Comparison of ENCODE assay signal across 7 mouse cellular contexts in genomic region chr10:128367899-128368401, GRCm38 (mm10). TPM values are rescaled to one million over a fixed set of nuclear protein-coding genes. Genes with fewer than 3 reads are reported as not detected.
DNase-seq lines count a peak whose midpoint lies in the region; ATAC-seq and TF ChIP-seq lines count a peak whose summit lies in the region.

No protein-coding gene starts in this region.

- H3K36me3 ChIP-seq in CH12.LX (replicated peaks in 1 of 2; ENCODE audit: control insufficient read depth in 1 of 2, insufficient read depth in 1 of 2, low read length in 1 of 2) = peaks cover 17 to 30% of the 10 kb centered on the region in 2 experiments
- H3K36me3 ChIP-seq in forebrain, postnatal 0 days (ENCODE audit: insufficient read depth) = peaks cover 14% of the 10 kb centered on the region
- peaks cover 8% of the 10 kb centered on the region for H3K36me3 ChIP-seq in liver, embryonic 11.5 days (ENCODE audit: control insufficient read depth, insufficient read depth, low read length)
- peaks cover 5% of the 10 kb centered on the region; the same call in 1 of the 2 replicates for H3K36me3 ChIP-seq in stomach, postnatal 0 days (ENCODE audit: control insufficient read depth, insufficient read depth, low read length)

- no peaks in the 10 kb centered on the region for H3K27me3 ChIP-seq in CH12.LX (replicated peaks)
- no peaks in the 10 kb centered on the region for H3K27me3 ChIP-seq in forebrain, postnatal 0 days (ENCODE audit: insufficient read depth, low read length)
- H3K27me3 ChIP-seq in liver, embryonic 11.5 days (replicated peaks; ENCODE audit: control insufficient read depth, insufficient read depth, low read length) = no peaks in the 10 kb centered on the region
- no peaks in the 10 kb centered on the region for H3K27me3 ChIP-seq in stomach, postnatal 0 days (ENCODE audit: control insufficient read depth, insufficient read depth, low read length)

- TF ChIP-seq POLR2A in CH12.LX (IDR thresholded peaks at IDR 0.05; ENCODE audit: low read depth, low read length) = no peak

- H3K4me1 ChIP-seq in CH12.LX (ENCODE audit: control insufficient read depth in 1 of 2, insufficient read depth in 2 of 2) = peaks cover 3 to 16% of the 10 kb centered on the region in 2 experiments; a peak in 3 of 4 replicates
- H3K4me1 ChIP-seq in forebrain, postnatal 0 days (ENCODE audit: insufficient read depth) = peaks cover 6% of the 10 kb centered on the region
- H3K4me1 ChIP-seq in liver, embryonic 11.5 days (replicated peaks; ENCODE audit: control insufficient read depth, insufficient read depth, low read length) = peaks cover 15% of the 10 kb centered on the region
- H3K4me1 ChIP-seq in stomach, postnatal 0 days (replicated peaks; ENCODE audit: control insufficient read depth, insufficient read depth) = no peaks in the 10 kb centered on the region

- no peak for TF ChIP-seq RAD21 in CH12.LX (IDR thresholded peaks at IDR 0.05; ENCODE audit: low read depth, low read length)

- DNase-seq in 416B (ENCODE audit: low read depth) (peak; percentile 36), CH12.LX (ENCODE audit: extremely low read depth) (no peak)
- DNase-seq in forebrain, postnatal 0 days = peak; percentile 34
- DNase-seq in liver, embryonic 11.5 days (ENCODE audit: low spot score) = no peak
- no peak for DNase-seq in stomach, postnatal 0 days (ENCODE audit: low spot score)
- DNase-seq in cerebellum, postnatal 25 days = no peak
- no peak for DNase-seq in lung, postnatal 25 days (ENCODE audit: low spot score)

- H3K79me2 ChIP-seq in CH12.LX (replicated peaks; ENCODE audit: control insufficient read depth, extremely low read depth, insufficient read depth, poor library complexity, severe bottlenecking) = no peaks in the 10 kb centered on the region

- dilution Hi-C loops in CH12.LX (cut with MboI; ENCODE audit: extremely low pct_ligation_motif_present, extremely low pct_unique_long_range_greater_than_20kb, low sequenced_read_pairs) = no loop called here

- H3K9me3 ChIP-seq in CH12.LX (replicated peaks; ENCODE audit: low read length) = no peaks in the 10 kb centered on the region
- no peaks in the 10 kb centered on the region for H3K9me3 ChIP-seq in forebrain, postnatal 0 days (ENCODE audit: low read length)
- no peaks in the 10 kb centered on the region for H3K9me3 ChIP-seq in liver, embryonic 11.5 days (ENCODE audit: control insufficient read depth, low read length)
- H3K9me3 ChIP-seq in stomach, postnatal 0 days (ENCODE audit: control insufficient read depth, low read length) = no peaks in the 10 kb centered on the region

- H3K4me3 ChIP-seq in CH12.LX (replicated peaks in 1 of 3; ENCODE audit: low read depth in 2 of 3, low read length in 2 of 3, poor library complexity in 1 of 3) = peak overlapping the region; percentile 68 to 93 (median 80)
- peak overlapping the region; percentile 61 for H3K4me3 ChIP-seq in forebrain, postnatal 0 days (ENCODE audit: low read depth, low read length)
- peak overlapping the region; percentile 70 for H3K4me3 ChIP-seq in liver, embryonic 11.5 days (ENCODE audit: low read depth, low read length)
- H3K4me3 ChIP-seq in stomach, postnatal 0 days (ENCODE audit: low read depth, low read length) = peak overlapping the region; percentile 66

- H3K4me2 ChIP-seq in CH12.LX (ENCODE audit: insufficient read depth, low read depth, poor library complexity, severe bottlenecking) = peak overlapping the region; percentile 73
- H3K4me2 ChIP-seq in forebrain, postnatal 0 days (ENCODE audit: low read depth) = peak overlapping the region; percentile 93
- peak overlapping the region; percentile 97 for H3K4me2 ChIP-seq in liver, embryonic 11.5 days
- peak overlapping the region; percentile 62 for H3K4me2 ChIP-seq in stomach, postnatal 0 days (replicated peaks; ENCODE audit: low read depth)

- 12% methylated on average over 19 of the region's 19 CpGs for WGBS in forebrain, postnatal 0 days
- 26% methylated on average over 19 of the region's 19 CpGs for WGBS in liver, embryonic 11.5 days
- WGBS in stomach, postnatal 0 days = 15% methylated on average over 19 of the region's 19 CpGs

- H3K27ac ChIP-seq in CH12.LX (ENCODE audit: insufficient read depth, low read depth) = peak overlapping the region; percentile 99
- H3K27ac ChIP-seq in forebrain, postnatal 0 days (ENCODE audit: low read depth, low read length) = peak overlapping the region; percentile 98
- peak overlapping the region; percentile 67 for H3K27ac ChIP-seq in liver, embryonic 11.5 days (ENCODE audit: low read depth, low read length)
- peak overlapping the region; percentile 95 for H3K27ac ChIP-seq in stomach, postnatal 0 days (replicated peaks)

- TF ChIP-seq EP300 in CH12.LX (IDR thresholded peaks at IDR 0.05; ENCODE audit: low read length) = no peak
- no peak for TF ChIP-seq EP300 in stomach, postnatal 0 days (optimal IDR thresholded peaks at IDR 0.05)

- in situ Hi-C loops in CH12.LX (cut with MboI; ENCODE audit: low pct_ligation_motif_present, low pct_unique_long_range_greater_than_20kb, low sequenced_read_pairs) = no loop called here

- ATAC-seq in forebrain, postnatal 0 days = no peak
- no peak; the same call in 1 of the 2 replicates for ATAC-seq in liver, embryonic 11.5 days (replicated peaks; ENCODE audit: low FRiP score)
- ATAC-seq in stomach, postnatal 0 days (ENCODE audit: low FRiP score, low TSS enrichment) = no peak

- TF ChIP-seq CTCF in CH12.LX (conservative IDR thresholded peaks at IDR 0.05 in 1 of 2, IDR thresholded peaks at IDR 0.05 in 1 of 2; ENCODE audit: low read depth in 2 of 2, low read length in 2 of 2) = no peak
- TF ChIP-seq CTCF in forebrain, postnatal 0 days (IDR thresholded peaks at IDR 0.05; ENCODE audit: low read depth) = no peak
- no peak for TF ChIP-seq CTCF in stomach, postnatal 0 days (IDR thresholded peaks at IDR 0.05; ENCODE audit: low read depth)

- peak overlapping the region; percentile 77 for H3K9ac ChIP-seq in CH12.LX (ENCODE audit: insufficient read depth, low read depth)
- H3K9ac ChIP-seq in forebrain, postnatal 0 days = peak overlapping the region; percentile 74
- H3K9ac ChIP-seq in liver, embryonic 11.5 days (ENCODE audit: low read depth, low read length) = peak overlapping the region; percentile 67
- peak overlapping the region; percentile 76 for H3K9ac ChIP-seq in stomach, postnatal 0 days (ENCODE audit: low read length)

TF ChIP-seq in CH12.LX, 34 proteins besides CTCF, POLR2A, EP300 and RAD21 (continues in another document):
- TF ChIP-seq TBP (conservative IDR thresholded peaks at IDR 0.05; ENCODE audit: low read depth, low read length) = no peak
- no peak for TF ChIP-seq PAX5 (IDR thresholded peaks at IDR 0.05; ENCODE audit: low read length)
- TF ChIP-seq MAZ (IDR thresholded peaks at IDR 0.05; ENCODE audit: low read depth, low read length) = no peak
- no peak for TF ChIP-seq MEF2A (IDR thresholded peaks at IDR 0.05; ENCODE audit: borderline replicate concordance, low read depth, low read length)
- no peak for TF ChIP-seq SIN3A (IDR thresholded peaks at IDR 0.05; ENCODE audit: low read length)
- TF ChIP-seq ZKSCAN1 (IDR thresholded peaks at IDR 0.05; ENCODE audit: borderline replicate concordance, low read depth, low read length) = no peak
- TF ChIP-seq UBTF (IDR thresholded peaks at IDR 0.05; ENCODE audit: low read depth, low read length) = no peak

RNA-seq across cellular contexts. Expression of gene Coq10a, which starts 0.8 kb away (rescaled TPM):
- total RNA-seq in CH12.LX (2012; rRNA removed) (8.4 and 11.1 TPM in 2 replicates), CH12.LX (2014; rRNA removed) (5.7 and 7.7 TPM in 2 replicates)
- polyA plus RNA-seq in CH12.LX (2012; ENCODE audit: insufficient read length, low read depth) = 8.6 and 12.1 TPM in 2 replicates
- total RNA-seq in forebrain, postnatal 0 days (2014; rRNA removed) = 34.0 and 41.6 TPM in 2 replicates
- 48.2 and 50.0 TPM in 2 replicates for polyA plus RNA-seq in forebrain, postnatal 0 days (2015; fragmentation: Nextera tagmentation; extraction: Ambion mirVana)
- 8.4 and 10.5 TPM in 2 replicates for polyA plus RNA-seq in liver, embryonic 11.5 days (2014; fragmentation: Nextera tagmentation; extraction: Ambion mirVana)
- polyA plus RNA-seq in stomach, postnatal 0 days (2015; fragmentation: Nextera tagmentation; extraction: Ambion mirVana) = 12.9 and 13.8 TPM in 2 replicates

RNA-seq across cellular contexts. Expression of gene Ankrd52, which starts 9.0 kb away (rescaled TPM):
- total RNA-seq in CH12.LX (2012; rRNA removed) (15.3 and 15.8 TPM in 2 replicates), CH12.LX (2014; rRNA removed) (3.5 and 4.3 TPM in 2 replicates)
- polyA plus RNA-seq in CH12.LX (2012; ENCODE audit: insufficient read length, low read depth) = 45.9 and 51.0 TPM in 2 replicates
- 22.3 and 32.6 TPM in 2 replicates for total RNA-seq in forebrain, postnatal 0 days (2014; rRNA removed)
- polyA plus RNA-seq in forebrain, postnatal 0 days (2015; fragmentation: Nextera tagmentation; extraction: Ambion mirVana) = 4.7 and 7.7 TPM in 2 replicates
- 12.2 and 13.4 TPM in 2 replicates for polyA plus RNA-seq in liver, embryonic 11.5 days (2014; fragmentation: Nextera tagmentation; extraction: Ambion mirVana)
- polyA plus RNA-seq in stomach, postnatal 0 days (2015; fragmentation: Nextera tagmentation; extraction: Ambion mirVana) = 2.9 and 4.3 TPM in 2 replicates

RNA-seq across cellular contexts. Expression of gene Cs, which starts 30.4 kb away (rescaled TPM):
- total RNA-seq in CH12.LX (2012; rRNA removed) (145 and 149 TPM in 2 replicates), CH12.LX (2014; rRNA removed) (131 and 137 TPM in 2 replicates)
- polyA plus RNA-seq in CH12.LX (2012; ENCODE audit: insufficient read length, low read depth) = 214 and 240 TPM in 2 replicates
- total RNA-seq in forebrain, postnatal 0 days (2014; rRNA removed) = 205 and 250 TPM in 2 replicates
- polyA plus RNA-seq in forebrain, postnatal 0 days (2015; fragmentation: Nextera tagmentation; extraction: Ambion mirVana) = 203 and 255 TPM in 2 replicates
- 255 and 280 TPM in 2 replicates for polyA plus RNA-seq in liver, embryonic 11.5 days (2014; fragmentation: Nextera tagmentation; extraction: Ambion mirVana)
- polyA plus RNA-seq in stomach, postnatal 0 days (2015; fragmentation: Nextera tagmentation; extraction: Ambion mirVana) = 152 and 158 TPM in 2 replicates

RNA-seq across cellular contexts. Expression of gene Slc39a5, which starts 33.1 kb away (rescaled TPM):
- 0.21 TPM in 1 of 2 replicates, not detected in the other for total RNA-seq in CH12.LX (2012; rRNA removed)
- not detected in 2 replicates for total RNA-seq in CH12.LX (2014; rRNA removed)
- polyA plus RNA-seq in CH12.LX (2012; ENCODE audit: insufficient read length, low read depth) = 0.11 TPM in 1 of 2 replicates, not detected in the other
- 0.24 and 0.69 TPM in 2 replicates for total RNA-seq in forebrain, postnatal 0 days (2014; rRNA removed)
- polyA plus RNA-seq in forebrain, postnatal 0 days (2015; fragmentation: Nextera tagmentation; extraction: Ambion mirVana) = 0.10 and 0.42 TPM in 2 replicates
- polyA plus RNA-seq in liver, embryonic 11.5 days (2014; fragmentation: Nextera tagmentation; extraction: Ambion mirVana) = 16.5 and 17.6 TPM in 2 replicates
- 0.75 and 0.76 TPM in 2 replicates for polyA plus RNA-seq in stomach, postnatal 0 days (2015; fragmentation: Nextera tagmentation; extraction: Ambion mirVana)

RNA-seq across cellular contexts. Expression of gene Nabp2, which starts 43.3 kb away (rescaled TPM):
- total RNA-seq in CH12.LX (2012; rRNA removed) (43.7 and 45.8 TPM in 2 replicates), CH12.LX (2014; rRNA removed) (40.3 and 46.9 TPM in 2 replicates)
- polyA plus RNA-seq in CH12.LX (2012; ENCODE audit: insufficient read length, low read depth) = 123 and 147 TPM in 2 replicates
- total RNA-seq in forebrain, postnatal 0 days (2014; rRNA removed) = 82.2 and 90.1 TPM in 2 replicates
- polyA plus RNA-seq in forebrain, postnatal 0 days (2015; fragmentation: Nextera tagmentation; extraction: Ambion mirVana) = 158 and 159 TPM in 2 replicates
- polyA plus RNA-seq in liver, embryonic 11.5 days (2014; fragmentation: Nextera tagmentation; extraction: Ambion mirVana) = 101 and 104 TPM in 2 replicates
- 53.5 and 54.4 TPM in 2 replicates for polyA plus RNA-seq in stomach, postnatal 0 days (2015; fragmentation: Nextera tagmentation; extraction: Ambion mirVana)

Comparison
In these comparisons a context has a peak if more than half of its experiments do, and no peak if none do; other contexts are left out.
1. DNase-seq: peak in 416B (single experiment) and forebrain, postnatal 0 days (single experiment); none in CH12.LX (single experiment), liver, embryonic 11.5 days (single experiment), stomach, postnatal 0 days (single experiment), cerebellum, postnatal 25 days (0 of 2) and lung, postnatal 25 days (single experiment).
2. Peak in every context shown above with its lines, with median percentiles within 50 percentile points of each other: H3K27ac ChIP-seq, H3K4me2 ChIP-seq, H3K4me3 ChIP-seq and H3K9ac ChIP-seq.